Mouse (Mus musculus) cerebellum, adult 2 months (tissue): ENCODE results near the gene Elmo2. TPM values are rescaled to one million over a fixed set of nuclear protein-coding genes. Genes with fewer than 3 reads are reported as not detected.
A peak's percentile ranks its signal among the peaks of the same experiment; 100 is the strongest.

ENCODE experiments used
- DNase-seq, 2 experiments: peaks; one replicate each; pipeline ENCODE4 v3.0.0; 2021
- H3K27ac ChIP-seq: fragments of 200-500 bp; 2 replicates; pipeline ENCODE4 v1.5.1; 2012; ENCODE audit warnings: low read length, control low read depth, inconsistent platforms; ENCODE audit not compliant: insufficient read depth
- H3K27me3 ChIP-seq: fragments of 200-500 bp; 2 replicates; pipeline ENCODE4 v1.6.1; 2012; ENCODE audit warnings: inconsistent platforms, mild to moderate bottlenecking, low read length, moderate library complexity; ENCODE audit not compliant: control insufficient read depth, insufficient read depth
- H3K4me1 ChIP-seq: fragments of 200-500 bp; 2 replicates; pipeline ENCODE4 v1.6.1; 2011; ENCODE audit warnings: low read length; ENCODE audit not compliant: control insufficient read depth, insufficient read depth
- H3K4me3 ChIP-seq: fragments of 200-500 bp; replicated peaks from 2 replicates; pipeline ENCODE3; 2011; ENCODE audit warnings: mild to moderate bottlenecking, low read depth, low read length, control low read depth; ENCODE audit not compliant: insufficient read depth
- CTCF ChIP-seq: fragments of 200-500 bp; IDR thresholded peaks from 2 replicates; pipeline ENCODE4 v1.5.1; 2011; ENCODE audit warnings: low read depth, mild to moderate bottlenecking, control low read depth, low read length, moderate library complexity, borderline replicate concordance; ENCODE audit not compliant: insufficient read depth
- POLR2A ChIP-seq: fragments of 200-500 bp; IDR thresholded peaks from 2 replicates; pipeline ENCODE4 v1.6.1; 2011; ENCODE audit warnings: low read length, control low read depth, borderline replicate concordance; ENCODE audit not compliant: insufficient read depth
- WGBS: fragments of 180-500 bp; shearing (Covaris S2); methylation state at CpG from one replicate; pipeline ENCODE4 v1.1.7; 2018; 5-methylcytosine and 5-hydroxymethylcytosine counted together
- polyA plus RNA-seq: library from polyadenylated mRNA; depleted of rRNA; stranded (reverse); fragments of >200 nt; gene quantifications from 2 replicates; pipeline ENCODE4 v1.2.3, GENCODE M21; 2012

The Elmo2 gene
- polyA plus RNA-seq, 1 experiment, result 187 TPM

- TF ChIP-seq CTCF, result no peak
- no peak for TF ChIP-seq POLR2A
- DNase-seq, result no peak
- Histone ChIP-seq H3K27me3 (no peaks in the 10 kb centered on the region), H3K4me3 (no peak overlapping the region), H3K27ac (no peak overlapping the region), H3K4me1 (peaks cover 7% of the 10 kb centered on the region; the same call in 1 of the 2 replicates)
- WGBS, result 72% methylated on average over 3 of the region's 3 CpGs
Observed at GRCm38 (mm10) chr2:165329703-165330102, 3.4 kb upstream of the Elmo2 start.

DNA sequence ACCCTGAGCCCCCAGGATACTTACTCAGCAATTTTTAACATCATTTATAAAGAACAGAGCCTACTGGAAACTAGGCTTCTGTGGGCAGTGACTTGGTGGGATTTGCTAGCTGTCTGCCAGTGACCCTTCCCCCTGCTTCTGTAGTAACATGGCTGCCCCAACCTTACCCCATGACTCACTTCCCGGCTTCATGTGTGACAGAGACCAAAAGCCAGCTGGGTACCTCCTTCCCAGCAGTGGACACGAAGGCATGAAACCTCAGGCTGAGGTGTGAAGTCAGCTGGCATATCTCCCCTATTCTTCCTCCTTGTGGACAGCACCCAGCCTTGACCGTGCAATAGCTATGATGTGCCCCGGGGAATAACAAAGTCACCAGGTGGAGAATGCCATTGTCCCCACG is 2.5 kb upstream of the Elmo2 start:
- TF ChIP-seq CTCF, result no peak
- no peak for TF ChIP-seq POLR2A
- no peak for DNase-seq
- 82% methylated on average over 5 of the region's 5 CpGs for WGBS
- Histone ChIP-seq H3K27me3 (no peaks in the 10 kb centered on the region), H3K4me1 (peaks cover 15% of the 10 kb centered on the region; the same call in 1 of the 2 replicates), H3K27ac (no peak overlapping the region), H3K4me3 (no peak overlapping the region)

DNA sequence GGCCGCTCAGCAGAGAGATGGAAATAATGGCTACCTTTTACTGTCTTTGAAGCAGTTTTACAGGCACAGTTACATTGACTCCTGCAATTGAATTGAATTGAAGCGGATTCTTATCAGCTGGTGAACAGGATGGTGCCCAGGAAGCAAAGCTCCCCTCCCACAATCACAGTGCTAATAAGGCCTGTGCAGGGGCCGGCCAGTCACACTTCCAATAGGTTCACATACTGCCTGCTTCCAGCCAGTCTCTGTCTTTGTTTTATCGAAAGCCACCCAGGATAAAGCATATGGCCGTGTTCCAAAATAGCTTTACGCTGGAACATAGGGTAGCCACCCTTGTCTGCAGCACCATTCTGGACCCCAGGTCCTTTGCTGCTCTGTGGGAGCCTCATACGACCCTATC is 1.1 kb upstream of the Elmo2 start:
- TF ChIP-seq CTCF (no peak), POLR2A (no peak)
- Histone ChIP-seq H3K27me3 (no peaks in the 10 kb centered on the region), H3K4me1 (peaks cover 28% of the 10 kb centered on the region; the same call in 1 of the 2 replicates), H3K27ac (peak overlapping the region; percentile 82; the same call in 1 of the 2 replicates), H3K4me3 (peak overlapping the region; percentile 14)
- 26% methylated on average over 7 of the region's 7 CpGs for WGBS
- DNase-seq, result peak in 1 of 2 experiments; percentile 35

DNA sequence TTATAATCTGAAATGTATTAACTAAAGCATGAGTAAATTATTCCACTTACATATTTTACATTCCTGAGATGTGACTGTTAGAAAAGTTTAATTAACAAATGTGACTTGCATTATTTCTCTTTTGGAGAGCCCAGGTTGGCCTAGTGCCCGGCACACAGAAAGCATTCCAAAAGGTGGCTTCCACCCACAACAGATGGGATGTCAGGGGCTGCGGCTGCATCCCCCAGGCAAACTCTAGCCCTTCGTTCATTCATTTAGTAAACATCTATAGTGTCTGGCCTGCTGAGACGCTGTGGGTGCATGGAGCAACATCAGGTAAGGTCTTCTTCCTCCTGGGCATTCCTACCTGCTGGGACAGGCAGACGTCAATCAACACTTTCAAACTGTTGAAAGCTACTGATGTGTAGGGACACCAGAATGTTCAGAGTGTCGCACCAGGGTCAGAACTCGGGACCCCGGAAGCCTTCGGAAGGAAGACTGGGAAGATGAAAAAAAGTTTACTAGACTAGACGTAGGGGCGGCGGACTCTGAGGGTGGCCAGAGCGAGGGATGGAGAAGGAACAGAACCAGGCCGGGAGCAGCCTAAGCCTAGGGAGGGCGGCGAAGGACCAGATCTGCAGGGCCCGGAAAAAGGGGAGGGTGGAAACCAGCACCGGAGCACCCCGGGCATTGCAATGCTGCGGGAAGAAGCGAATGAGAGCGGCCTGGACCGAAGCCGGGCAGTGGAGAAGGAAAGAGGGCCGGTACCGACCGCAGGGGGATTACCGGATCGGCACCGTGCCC is 567 bp downstream of the Elmo2 start:
- peak overlapping the region; percentile 65 for H3K4me3 ChIP-seq
- no peak for TF ChIP-seq POLR2A
- TF ChIP-seq CTCF, result no peak
- peaks cover 45% of the 10 kb centered on the region for H3K4me1 ChIP-seq
- peak overlapping the region; percentile 65 for H3K27ac ChIP-seq
- peak; percentile 55 to 68 for DNase-seq
- H3K27me3 ChIP-seq, result no peaks in the 10 kb centered on the region
- under 1% methylated on average over 30 of the region's 30 CpGs for WGBS

DNA sequence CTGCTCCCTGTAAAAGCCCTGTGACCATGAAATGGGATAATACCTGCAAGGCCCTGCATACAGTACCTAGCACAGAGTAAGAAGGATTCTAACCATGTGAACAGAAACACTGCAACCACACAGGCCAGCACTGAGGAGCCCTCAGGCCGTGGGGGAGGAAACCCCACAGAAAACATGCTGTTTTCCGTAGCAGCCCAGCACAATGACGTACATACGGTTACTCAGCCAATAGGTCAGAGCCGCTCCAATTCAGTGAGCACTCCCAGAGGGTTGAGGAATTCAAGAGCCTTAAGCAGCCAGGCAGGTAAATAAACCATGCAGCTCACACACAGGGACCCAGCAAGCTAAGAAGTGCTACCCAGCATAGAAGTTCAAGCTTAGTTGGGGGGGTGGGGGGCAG is 2.4 kb downstream of the Elmo2 start:
- no peak for TF ChIP-seq POLR2A
- no peak for TF ChIP-seq CTCF
- WGBS, result 3% methylated on average over 5 of the region's 5 CpGs

DNA sequence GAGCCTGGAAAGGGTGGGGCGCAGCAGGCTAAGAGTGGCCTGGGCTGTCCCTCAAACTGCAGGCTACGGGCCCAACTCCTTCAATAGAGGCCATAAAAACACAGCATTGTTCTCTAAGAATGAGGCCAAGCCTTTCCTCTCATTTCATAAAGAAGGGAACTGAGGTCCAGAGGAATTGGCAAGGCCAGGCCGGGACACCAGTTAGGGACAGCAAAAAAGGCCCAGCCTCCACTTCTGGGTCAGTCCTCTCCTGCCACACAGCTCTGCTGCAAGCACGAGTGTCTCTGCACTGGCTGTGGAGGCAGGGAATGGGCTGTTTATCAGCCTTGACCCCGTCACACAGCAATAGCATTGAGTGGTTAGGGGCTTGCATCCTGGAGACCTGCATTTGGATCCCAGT is 2.8 kb downstream of the Elmo2 start:
- DNase-seq, result peak; percentile 48 to 60
- Histone ChIP-seq H3K4me3 (peak overlapping the region; percentile 65), H3K4me1 (peaks cover 66% of the 10 kb centered on the region), H3K27me3 (no peaks in the 10 kb centered on the region), H3K27ac (peak overlapping the region; percentile 73)
- WGBS, result 49% methylated on average over 5 of the region's 5 CpGs
- TF ChIP-seq POLR2A (no peak), CTCF (no peak)

More for the DNA sequence above, 2.4 kb downstream of the Elmo2 start:
- H3K4me3 ChIP-seq, result peak overlapping the region; percentile 65
- no peaks in the 10 kb centered on the region for H3K27me3 ChIP-seq
- peaks cover 62% of the 10 kb centered on the region for H3K4me1 ChIP-seq
- DNase-seq, result peak; percentile 65 to 78
- H3K27ac ChIP-seq, result peak overlapping the region; percentile 73

GRCm38 (mm10) chr2:165321981-165322735 is 4.1 kb downstream of the Elmo2 start:
- Histone ChIP-seq H3K4me1 (peaks cover 73% of the 10 kb centered on the region), H3K27ac (peak overlapping the region; percentile 74), H3K27me3 (no peaks in the 10 kb centered on the region), H3K4me3 (no peak overlapping the region)
- TF ChIP-seq CTCF (no peak), POLR2A (no peak)
- WGBS, result 71% methylated on average over 22 of the region's 22 CpGs
- DNase-seq, result no peak
